Mouse (Mus musculus) splenic B cell, adult 2 months (primary cell): ENCODE data around the gene Neurod4.
A peak's percentile ranks its signal among the peaks of the same experiment; 100 is the strongest.

Experiments
- DNase-seq: peaks from one replicate; pipeline ENCODE4 v3.0.0-alpha.2; 2011; ENCODE audit warnings: low read depth, low spot score
- H3K27me3 ChIP-seq: 2 replicates; pipeline ENCODE4 v1.6.1; 2012; ENCODE audit warnings: mild to moderate bottlenecking, low read length, moderate library complexity, mixed read lengths; ENCODE audit not compliant: control insufficient read depth, poor library complexity, insufficient read depth, severe bottlenecking
- H3K36me3 ChIP-seq: 2 replicates; pipeline ENCODE4 v1.6.1; 2012; ENCODE audit warnings: mild to moderate bottlenecking, low read length, moderate library complexity, mixed read lengths; ENCODE audit not compliant: control insufficient read depth, poor library complexity, insufficient read depth, severe bottlenecking

Neurod4 gene

DNA sequence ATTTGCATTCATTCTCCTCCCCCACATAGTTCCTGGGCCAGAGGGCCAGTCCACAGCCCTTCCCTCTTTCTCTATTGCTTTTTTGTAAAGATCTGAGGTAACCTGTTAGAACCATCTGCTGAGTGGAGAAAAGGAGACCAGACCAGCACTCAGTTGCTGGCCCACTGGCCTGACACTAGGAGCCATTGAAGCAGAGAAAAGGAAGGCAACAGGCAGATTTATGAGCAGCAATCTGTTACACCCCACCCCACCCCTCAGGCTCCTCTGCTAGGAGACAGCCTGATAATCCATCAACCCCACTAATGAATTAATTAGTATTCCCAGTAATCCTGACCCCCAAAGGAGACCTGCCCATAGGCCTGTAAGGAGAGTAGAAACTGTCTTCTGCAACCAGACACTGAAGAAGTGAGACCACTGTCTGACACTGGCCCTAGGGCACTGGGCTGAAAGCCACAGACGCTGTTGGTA, 2.0 kb upstream of the Neurod4 start:
- H3K36me3 ChIP-seq, result no peaks in the 10 kb centered on the region
- DNase-seq, result no peak
- H3K27me3 ChIP-seq, result no peaks in the 10 kb centered on the region

DNA sequence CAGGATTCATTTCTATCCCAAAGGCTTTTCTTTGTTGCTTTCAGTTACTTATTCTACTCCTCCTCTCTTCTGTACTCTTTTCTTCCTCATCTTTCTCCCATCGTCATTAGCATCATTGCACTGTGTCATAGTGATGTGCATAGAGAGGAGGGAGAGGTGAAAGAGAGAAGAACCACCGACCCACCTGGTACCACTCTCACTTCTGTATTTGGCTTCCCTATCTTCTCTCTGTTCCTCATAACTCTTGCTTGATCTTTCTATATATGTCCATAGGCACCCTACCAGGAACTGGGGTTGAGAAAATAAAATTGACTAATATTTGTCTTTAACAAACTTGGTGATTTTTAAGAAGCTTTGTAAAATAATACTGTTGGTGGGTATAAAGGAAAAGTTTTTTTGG, 3.5 kb downstream of the Neurod4 start:
- no peaks in the 10 kb centered on the region for H3K36me3 ChIP-seq
- DNase-seq, result peak; percentile 78
- no peaks in the 10 kb centered on the region for H3K27me3 ChIP-seq

- DNase-seq, result no peak
- no peaks in the 10 kb centered on the region for H3K27me3 ChIP-seq
- no peaks in the 10 kb centered on the region for H3K36me3 ChIP-seq
Measured at GRCm38 (mm10) chr10:130275759-130276158, 4.3 kb downstream of the Neurod4 start.

DNA sequence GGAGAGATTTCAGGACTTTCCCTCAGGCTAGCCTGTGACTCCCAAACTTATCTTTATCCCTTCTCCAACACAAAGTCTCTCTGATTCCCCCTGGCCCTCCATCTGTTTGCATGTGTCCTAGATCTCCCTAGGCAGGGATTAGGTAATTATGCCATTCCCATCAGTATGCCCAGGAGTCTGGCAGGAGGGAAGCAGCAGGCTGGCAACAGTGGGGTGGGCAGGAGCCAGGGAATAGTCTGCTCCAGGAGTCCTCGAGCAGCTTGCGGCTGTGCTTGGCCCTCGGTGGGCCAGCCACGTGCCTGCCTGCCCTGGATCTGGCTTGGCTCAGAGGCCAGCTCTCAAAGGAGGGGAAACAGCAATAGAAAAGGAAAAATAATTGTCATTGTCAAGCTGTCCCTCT, 16.8 kb downstream of the Neurod4 start:
- Histone ChIP-seq H3K36me3 (no peaks in the 10 kb centered on the region), H3K27me3 (no peaks in the 10 kb centered on the region)
- no peak for DNase-seq

GRCm38 (mm10) chr10:130259483-130259882, 20.6 kb downstream of the Neurod4 start:
- no peak for DNase-seq
- no peaks in the 10 kb centered on the region for H3K27me3 ChIP-seq
- no peaks in the 10 kb centered on the region for H3K36me3 ChIP-seq

GRCm38 (mm10) chr10:130244271-130244670, 35.8 kb downstream of the Neurod4 start:
- H3K27me3 ChIP-seq, result no peaks in the 10 kb centered on the region

GRCm38 (mm10) chr10:130238318-130239209, 41.5 kb downstream of the Neurod4 start:
- Histone ChIP-seq H3K36me3 (no peaks in the 10 kb centered on the region), H3K27me3 (no peaks in the 10 kb centered on the region)
- DNase-seq, result no peak

More at GRCm38 (mm10) chr10:130244271-130244670, 35.8 kb downstream of the Neurod4 start:
- DNase-seq, result no peak
- no peaks in the 10 kb centered on the region for H3K36me3 ChIP-seq

GRCm38 (mm10) chr10:130234576-130234975, 45.5 kb downstream of the Neurod4 start:
- Histone ChIP-seq H3K36me3 (no peaks in the 10 kb centered on the region), H3K27me3 (no peaks in the 10 kb centered on the region)
- no peak for DNase-seq

- Histone ChIP-seq H3K27me3 (no peaks in the 10 kb centered on the region), H3K36me3 (no peaks in the 10 kb centered on the region)
- no peak for DNase-seq
Measured at GRCm38 (mm10) chr10:130232117-130232516, 47.9 kb downstream of the Neurod4 start.

GRCm38 (mm10) chr10:130229584-130229983, 50.5 kb downstream of the Neurod4 start:
- no peaks in the 10 kb centered on the region for H3K27me3 ChIP-seq
- no peaks in the 10 kb centered on the region for H3K36me3 ChIP-seq
- peak; percentile 30 for DNase-seq

GRCm38 (mm10) chr10:130228246-130228645, 51.8 kb downstream of the Neurod4 start:
- DNase-seq, result peak; percentile 80
- H3K27me3 ChIP-seq, result no peaks in the 10 kb centered on the region

DNA sequence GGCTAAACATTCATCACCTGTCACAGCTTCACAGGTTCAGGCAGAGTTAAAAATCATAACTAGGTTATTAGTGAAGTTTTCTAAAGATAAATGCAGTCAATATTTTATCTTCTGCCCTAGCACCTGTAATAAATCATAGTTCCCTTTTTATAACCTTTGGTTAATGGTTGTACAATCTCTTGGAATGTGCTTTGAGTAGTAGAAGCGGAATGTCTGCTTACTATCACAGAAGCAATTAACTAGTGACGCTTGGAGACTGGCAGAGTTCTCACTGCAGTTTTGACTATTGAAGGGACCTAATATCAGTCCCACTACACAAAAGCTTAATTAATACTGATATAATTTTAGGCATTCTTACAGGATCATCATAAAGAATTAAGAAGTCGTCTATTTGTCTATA, 55.0 kb downstream of the Neurod4 start:
- DNase-seq, result no peak
- Histone ChIP-seq H3K36me3 (no peaks in the 10 kb centered on the region), H3K27me3 (no peaks in the 10 kb centered on the region)

More at GRCm38 (mm10) chr10:130228246-130228645, 51.8 kb downstream of the Neurod4 start:
- no peaks in the 10 kb centered on the region for H3K36me3 ChIP-seq
